Mouse (Mus musculus) cerebellum, adult 2 months (tissue): ENCODE measurements around the gene Rassf6.

ENCODE experiments used
- CTCF ChIP-seq: fragments of 200-500 bp; IDR thresholded peaks from 2 replicates; pipeline ENCODE4 v1.5.1; 2011; ENCODE audit warnings: low read depth, mild to moderate bottlenecking, control low read depth, low read length, moderate library complexity, borderline replicate concordance; ENCODE audit not compliant: insufficient read depth
- POLR2A ChIP-seq: fragments of 200-500 bp; IDR thresholded peaks from 2 replicates; pipeline ENCODE4 v1.6.1; 2011; ENCODE audit warnings: low read length, control low read depth, borderline replicate concordance; ENCODE audit not compliant: insufficient read depth

DNA sequence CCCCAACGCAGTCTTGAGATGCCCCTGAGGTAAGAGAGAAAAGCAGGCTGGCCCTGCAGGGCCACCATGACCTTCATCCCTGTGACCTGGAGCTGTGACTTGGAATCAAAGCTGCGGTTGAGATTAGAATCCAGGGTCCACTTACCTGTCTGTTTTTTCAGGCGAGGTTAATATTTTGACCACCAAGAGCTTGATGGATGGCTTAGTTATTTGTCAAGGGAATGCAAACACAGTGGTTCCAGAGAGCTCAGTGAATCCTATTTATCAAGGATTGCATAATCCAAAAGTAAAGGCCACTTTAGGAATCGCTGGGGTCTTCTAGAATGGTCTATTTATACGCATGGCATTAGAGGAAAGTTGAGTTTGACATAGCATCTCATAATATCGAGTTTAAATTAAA is 58.3 kb downstream of the Rassf6 start:
- TF ChIP-seq CTCF = no peak
- TF ChIP-seq POLR2A = no peak
